Mouse (Mus musculus) heart, adult 2 months (tissue): ENCODE results near the gene Dusp12.

Experiments used
- CTCF ChIP-seq: fragments of 200-600 bp; IDR thresholded peaks from 2 replicates; pipeline ENCODE4 v1.8.1; 2022; ENCODE audit warnings: antibody characterized with exemption, mild to moderate bottlenecking, moderate library complexity
- EP300 ChIP-seq: fragments of 200-500 bp; IDR thresholded peaks from 2 replicates; pipeline ENCODE4 v1.6.1; 2011; ENCODE audit warnings: low read depth, low read length, control low read depth; ENCODE audit not compliant: insufficient read depth
- POLR2A ChIP-seq: fragments of 200-500 bp; IDR thresholded peaks from 2 replicates; pipeline ENCODE4 v1.6.1; 2011; ENCODE audit warnings: mild to moderate bottlenecking, low read depth, low read length, control low read depth; ENCODE audit not compliant: insufficient read depth

DNA sequence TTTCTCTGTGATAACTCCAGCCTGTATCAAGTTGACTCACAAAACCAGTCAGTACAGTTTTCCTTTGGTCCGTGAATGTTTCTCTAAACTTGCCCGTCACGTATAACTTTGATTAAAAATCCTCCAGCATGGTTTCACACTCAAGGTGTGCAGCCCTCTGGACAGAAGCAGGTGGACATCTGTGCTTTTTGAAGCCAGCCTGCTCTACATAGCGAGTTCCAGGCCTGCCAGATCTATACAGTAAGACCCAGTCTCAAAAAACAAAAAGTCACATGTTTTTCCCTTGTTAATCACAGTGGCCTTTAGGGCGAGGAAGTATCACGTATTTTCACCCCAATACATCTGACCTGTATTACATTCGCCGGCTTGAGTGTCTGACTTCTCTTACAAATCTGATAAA lies 950 bp downstream of the Dusp12 start:
- TF ChIP-seq CTCF, result no peak
- no peak for TF ChIP-seq POLR2A
- no peak for TF ChIP-seq EP300
